Mouse (Mus musculus) bone marrow, adult 2 months (tissue): ENCODE measurements around the gene Lamp1.

ENCODE experiments used
- CTCF ChIP-seq: fragments of 200-500 bp; IDR thresholded peaks from 2 replicates; pipeline ENCODE4 v1.5.1; 2011; ENCODE audit warnings: low read length, control low read depth; ENCODE audit not compliant: control insufficient read depth, insufficient read depth
- POLR2A ChIP-seq: fragments of 200-500 bp; IDR thresholded peaks from 2 replicates; pipeline ENCODE4 v1.6.1; 2011; ENCODE audit warnings: low read depth, mild to moderate bottlenecking, control low read depth, low read length, borderline replicate concordance; ENCODE audit not compliant: control insufficient read depth

DNA sequence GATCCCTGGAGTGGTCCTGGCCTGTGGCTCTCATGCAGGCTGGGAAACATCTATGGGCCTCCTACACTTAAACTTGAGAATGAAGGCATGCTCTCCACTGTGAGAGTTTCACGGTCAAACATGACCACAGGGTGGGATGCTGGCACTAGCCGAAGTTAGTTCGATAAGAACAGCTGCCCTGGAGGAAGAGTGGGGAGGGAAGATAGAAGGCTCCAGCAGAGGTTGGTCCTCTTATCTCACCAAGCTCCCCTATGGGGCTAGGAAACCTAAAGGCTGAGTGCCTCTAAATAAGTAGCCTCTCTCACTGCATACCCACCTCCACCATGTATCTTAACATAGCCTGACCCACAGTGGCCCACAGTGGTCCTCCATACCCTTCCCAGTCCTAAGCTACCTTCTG, 43.8 kb downstream of the Lamp1 start:
- no peak for TF ChIP-seq CTCF
- TF ChIP-seq POLR2A: no peak
